Mouse (Mus musculus): ENCODE results near the gene Ppp1r13l. TPM values are rescaled to one million over a fixed set of nuclear protein-coding genes. Genes with fewer than 3 reads are reported as not detected.

Ppp1r13l gene
- polyA plus RNA-seq (2012; rRNA removed) (33.8 and 39.3 TPM in 2 replicates), polyA plus RNA-seq (2014; fragmentation: Nextera tagmentation; extraction: Ambion mirVana) (15.3 and 16.8 TPM in 2 replicates)

DNA sequence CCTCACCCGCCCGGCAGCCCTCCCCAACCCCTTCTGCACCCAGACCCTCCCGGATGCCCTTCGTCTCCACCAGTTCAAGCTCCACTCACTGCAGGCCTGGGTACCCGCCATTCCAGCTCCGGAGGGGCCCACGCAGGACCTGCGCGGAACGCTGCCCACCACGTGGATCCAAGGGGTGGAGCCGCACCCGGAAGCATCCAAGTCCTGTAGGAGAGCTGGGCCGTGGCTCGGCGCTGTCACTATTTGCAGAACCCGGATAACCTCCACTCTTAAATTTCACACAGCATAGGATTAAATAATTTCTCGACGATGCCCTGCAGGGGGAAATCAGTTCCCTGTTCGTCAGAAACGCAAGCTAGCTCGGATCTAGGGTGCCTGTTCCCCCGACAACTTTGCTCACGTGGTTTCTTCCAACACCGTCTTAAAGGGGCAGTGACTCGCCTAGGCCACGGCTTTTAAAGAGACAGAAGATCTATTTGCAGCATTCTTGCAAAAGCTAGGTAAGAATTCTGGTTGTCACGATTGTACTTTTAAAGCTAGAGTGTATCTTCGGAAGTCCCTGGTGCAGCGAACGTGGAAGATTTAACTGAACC lies at the start of gene Ppp1r13l, which contains the start of gene Cd3eap:
Ppp1r13l (plus strand) TSS at position 451 of the 593 bp plus-strand sequence.
Cd3eap (minus strand) TSS at position 185 of the 593 bp plus-strand sequence.
- ATAC-seq (ENCODE audit: low FRiP score, low read depth) (peak; percentile 80), DNase-seq (ENCODE audit: low spot score) (peak; percentile 82)
- Histone ChIP-seq H3K36me3 (ENCODE audit: control insufficient read depth, insufficient read depth, low read length) (peaks cover 33% of the 10 kb centered on the region), H3K9me3 (ENCODE audit: control insufficient read depth, low read length) (no peaks in the 10 kb centered on the region), H3K27me3 (ENCODE audit: control insufficient read depth, insufficient read depth, low read length) (no peaks in the 10 kb centered on the region), H3K9ac (ENCODE audit: low read depth, low read length, severe bottlenecking) (peak within 1 kb of the TSS; percentile 66), H3K4me2 (replicated peaks; ENCODE audit: low read depth, low read length, severe bottlenecking) (peak within 1 kb of the TSS; percentile 97), H3K4me3 (replicated peaks; ENCODE audit: low read length) (peak within 1 kb of the TSS; percentile 66), H3K27ac (replicated peaks; ENCODE audit: low read depth, low read length) (peak within 1 kb of the TSS; percentile 40), H3K4me1 (ENCODE audit: control insufficient read depth, insufficient read depth, low read length) (peaks cover 12% of the 10 kb centered on the region)
- 0 out of 2 replicates have a peak, but pooled peaks have one; percentile 60 for TF ChIP-seq POLR2A (IDR thresholded peaks at IDR 0.05; ENCODE audit: borderline replicate concordance, extremely low read depth, insufficient read depth, insufficient read length)
- under 1% methylated on average over 31 of the region's 31 CpGs for WGBS

GRCm38 (mm10) chr7:19309884-19310641 lies 49.5 kb upstream of the Ppp1r13l start, which contains the start of gene Fosb:
Gene Fosb, minus strand, starts transcription at chr7:19310051.
- Histone ChIP-seq H3K9me3 (ENCODE audit: control insufficient read depth, low read length) (no peaks in the 10 kb centered on the region), H3K36me3 (ENCODE audit: control insufficient read depth, insufficient read depth, low read length) (no peaks in the 10 kb centered on the region), H3K4me1 (ENCODE audit: control insufficient read depth, insufficient read depth, low read length) (peaks cover 14% of the 10 kb centered on the region), H3K4me3 (replicated peaks; ENCODE audit: low read length) (peak within 1 kb of the TSS; percentile 57), H3K9ac (ENCODE audit: low read depth, low read length, severe bottlenecking) (peak within 1 kb of the TSS; percentile 64), H3K27ac (replicated peaks; ENCODE audit: low read depth, low read length) (0 out of 2 replicates have a peak within 1 kb of the TSS, but pooled peaks have one; percentile 8), H3K27me3 (ENCODE audit: control insufficient read depth, insufficient read depth, low read length) (peaks cover 24% of the 10 kb centered on the region), H3K4me2 (replicated peaks; ENCODE audit: low read depth, low read length, severe bottlenecking) (peak within 1 kb of the TSS; percentile 92)
- WGBS: under 1% methylated on average over 43 of the region's 49 CpGs
- DNase-seq (ENCODE audit: low spot score) (peak; percentile 98), ATAC-seq (ENCODE audit: low FRiP score, low read depth) (peak; percentile 89)
- no peak for TF ChIP-seq POLR2A (IDR thresholded peaks at IDR 0.05; ENCODE audit: borderline replicate concordance, extremely low read depth, insufficient read depth, insufficient read length)

DNA sequence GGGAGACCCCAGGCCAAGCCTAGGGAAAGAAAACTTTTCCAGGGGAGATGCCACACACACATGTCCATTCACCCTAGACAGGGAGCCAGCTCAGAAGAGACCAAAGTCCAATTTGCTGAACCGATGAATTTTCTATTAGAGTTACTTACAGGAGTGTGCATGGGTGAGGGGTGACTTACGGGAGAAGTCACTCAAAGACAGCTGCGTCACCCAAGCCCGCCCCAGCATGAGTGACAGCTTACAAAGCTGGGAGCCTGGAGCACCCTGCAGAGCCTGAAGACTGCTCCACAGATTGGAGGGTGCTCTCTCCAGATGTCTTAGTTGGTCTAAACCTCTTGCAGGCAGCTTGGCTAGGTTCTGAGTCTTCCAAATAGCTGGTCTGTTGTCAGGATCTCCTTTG lies 47.6 kb upstream of the Ppp1r13l start:
- H3K4me3 ChIP-seq (replicated peaks; ENCODE audit: low read length): no peak overlapping the region
- no peak for TF ChIP-seq POLR2A (IDR thresholded peaks at IDR 0.05; ENCODE audit: borderline replicate concordance, extremely low read depth, insufficient read depth, insufficient read length)
- H3K36me3 ChIP-seq (ENCODE audit: control insufficient read depth, insufficient read depth, low read length): no peaks in the 10 kb centered on the region
- no peak overlapping the region for H3K9ac ChIP-seq (ENCODE audit: low read depth, low read length, severe bottlenecking)
- no peak overlapping the region for H3K27ac ChIP-seq (replicated peaks; ENCODE audit: low read depth, low read length)
- ATAC-seq (ENCODE audit: low FRiP score, low read depth): no peak
- H3K9me3 ChIP-seq (ENCODE audit: control insufficient read depth, low read length): no peaks in the 10 kb centered on the region
- H3K4me1 ChIP-seq (ENCODE audit: control insufficient read depth, insufficient read depth, low read length): peaks cover 14% of the 10 kb centered on the region
- WGBS: 46% methylated on average over 4 of the region's 4 CpGs
- no peak for DNase-seq (ENCODE audit: low spot score)
- peaks cover 5% of the 10 kb centered on the region for H3K27me3 ChIP-seq (ENCODE audit: control insufficient read depth, insufficient read depth, low read length)
- no peak overlapping the region for H3K4me2 ChIP-seq (replicated peaks; ENCODE audit: low read depth, low read length, severe bottlenecking)

DNA sequence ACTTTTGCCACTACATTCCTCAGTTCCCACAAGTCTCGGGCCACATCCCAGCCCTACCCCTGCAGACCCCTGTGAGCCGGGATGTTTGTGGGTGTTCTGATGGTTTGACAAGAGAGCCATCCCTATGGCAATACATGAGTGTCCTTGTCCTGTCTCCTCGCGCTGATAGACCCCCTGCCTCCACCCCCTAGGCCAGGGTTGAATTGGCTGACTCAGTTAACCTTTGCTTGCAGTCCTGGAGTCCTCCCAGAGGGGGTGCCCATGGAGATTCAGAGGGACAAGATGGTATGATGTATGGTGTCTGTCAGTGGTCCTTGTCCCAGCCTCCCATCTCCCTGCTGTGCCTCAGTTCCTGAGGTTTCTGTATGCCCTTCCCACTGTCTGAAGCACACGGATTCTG lies 45.5 kb upstream of the Ppp1r13l start:
- Histone ChIP-seq H3K36me3 (ENCODE audit: control insufficient read depth, insufficient read depth, low read length) (no peaks in the 10 kb centered on the region), H3K9ac (ENCODE audit: low read depth, low read length, severe bottlenecking) (no peak overlapping the region), H3K27me3 (ENCODE audit: control insufficient read depth, insufficient read depth, low read length) (no peaks in the 10 kb centered on the region), H3K9me3 (ENCODE audit: control insufficient read depth, low read length) (no peaks in the 10 kb centered on the region), H3K27ac (replicated peaks; ENCODE audit: low read depth, low read length) (no peak overlapping the region), H3K4me1 (ENCODE audit: control insufficient read depth, insufficient read depth, low read length) (peaks cover 6% of the 10 kb centered on the region; the same call in 1 of the 2 replicates), H3K4me3 (replicated peaks; ENCODE audit: low read length) (no peak overlapping the region), H3K4me2 (replicated peaks; ENCODE audit: low read depth, low read length, severe bottlenecking) (no peak overlapping the region)
- WGBS: 43% methylated on average over 5 of the region's 5 CpGs
- DNase-seq (ENCODE audit: low spot score) (no peak), ATAC-seq (ENCODE audit: low FRiP score, low read depth) (no peak)
- TF ChIP-seq POLR2A (IDR thresholded peaks at IDR 0.05; ENCODE audit: borderline replicate concordance, extremely low read depth, insufficient read depth, insufficient read length): no peak

DNA sequence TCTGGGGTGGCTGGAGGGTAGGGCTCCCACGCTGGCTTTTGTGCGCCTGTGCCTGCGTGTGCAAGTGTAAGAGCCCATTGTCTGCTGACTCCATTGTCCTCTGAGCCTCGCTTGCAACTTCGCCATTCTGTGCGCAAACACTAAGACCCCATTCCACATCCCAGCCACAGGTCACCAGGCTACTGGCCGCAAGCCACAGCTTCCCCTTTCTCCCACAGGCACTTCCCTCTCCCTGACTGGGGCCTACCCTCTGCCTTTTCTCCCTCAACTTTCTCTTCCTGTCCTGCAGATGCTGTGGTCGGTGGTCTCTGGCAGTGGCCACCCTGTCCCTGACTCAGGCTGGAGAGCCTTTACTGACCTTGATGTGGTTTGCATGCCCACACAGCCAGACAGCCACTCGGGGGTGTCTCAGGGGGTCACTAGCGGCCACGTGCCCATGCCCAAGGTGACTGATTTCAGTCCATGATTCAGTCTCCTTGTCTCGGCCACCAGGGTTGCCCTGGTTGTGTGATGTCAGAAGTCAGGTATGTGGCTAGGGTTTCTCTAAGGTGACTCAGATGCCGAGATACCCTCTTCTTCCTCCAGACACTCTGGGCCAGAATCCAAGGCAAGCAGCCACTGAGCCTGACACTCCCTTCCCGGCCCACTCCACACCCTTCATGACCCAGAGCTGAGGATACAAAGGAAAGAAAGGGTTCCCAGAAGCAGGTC lies 42.9 kb upstream of the Ppp1r13l start:
- no peak overlapping the region for H3K4me2 ChIP-seq (replicated peaks; ENCODE audit: low read depth, low read length, severe bottlenecking)
- no peak for ATAC-seq (ENCODE audit: low FRiP score, low read depth)
- H3K36me3 ChIP-seq (ENCODE audit: control insufficient read depth, insufficient read depth, low read length): no peaks in the 10 kb centered on the region
- no peak for DNase-seq (ENCODE audit: low spot score)
- no peak overlapping the region for H3K27ac ChIP-seq (replicated peaks; ENCODE audit: low read depth, low read length)
- H3K27me3 ChIP-seq (ENCODE audit: control insufficient read depth, insufficient read depth, low read length): no peaks in the 10 kb centered on the region
- no peak overlapping the region for H3K9ac ChIP-seq (ENCODE audit: low read depth, low read length, severe bottlenecking)
- WGBS: 65% methylated on average over 14 of the region's 14 CpGs
- H3K4me3 ChIP-seq (replicated peaks; ENCODE audit: low read length): no peak overlapping the region
- peaks cover 9% of the 10 kb centered on the region; the same call in 1 of the 2 replicates for H3K4me1 ChIP-seq (ENCODE audit: control insufficient read depth, insufficient read depth, low read length)
- no peak for TF ChIP-seq POLR2A (IDR thresholded peaks at IDR 0.05; ENCODE audit: borderline replicate concordance, extremely low read depth, insufficient read depth, insufficient read length)
- H3K9me3 ChIP-seq (ENCODE audit: control insufficient read depth, low read length): no peaks in the 10 kb centered on the region

Data from limb, embryonic 14.5 days (tissue).